Mouse (Mus musculus) kidney, adult 2 months (tissue): ENCODE results near the gene Flot1. TPM values are rescaled to one million over a fixed set of nuclear protein-coding genes. Genes with fewer than 3 reads are reported as not detected.

Experiments used
- DNase-seq: peaks from one replicate; pipeline ENCODE4 v3.0.0; 2021
- H3K27ac ChIP-seq: fragments of 200-500 bp; 2 replicates; pipeline ENCODE4 v1.5.1; 2012; ENCODE audit warnings: low read depth, low read length, control low read depth, inconsistent platforms; ENCODE audit not compliant: insufficient read depth
- H3K27me3 ChIP-seq: fragments of 200-500 bp; replicated peaks from 2 replicates; pipeline ENCODE4 v1.6.1; 2012; ENCODE audit warnings: mild to moderate bottlenecking, moderate library complexity, low read length, inconsistent platforms; ENCODE audit not compliant: control insufficient read depth, insufficient read depth
- H3K36me3 ChIP-seq: fragments of 200-500 bp; 2 replicates; pipeline ENCODE4 v1.6.1; 2012; ENCODE audit warnings: mild to moderate bottlenecking, moderate library complexity, low read length, inconsistent platforms; ENCODE audit not compliant: control insufficient read depth, insufficient read depth
- H3K4me1 ChIP-seq: fragments of 200-500 bp; 2 replicates; pipeline ENCODE4 v1.6.1; 2011; ENCODE audit warnings: low read length; ENCODE audit not compliant: control insufficient read depth, insufficient read depth
- H3K4me3 ChIP-seq: fragments of 200-500 bp; 2 replicates; pipeline ENCODE4 v1.5.1; 2011; ENCODE audit warnings: mild to moderate bottlenecking, low read depth, low read length, control low read depth; ENCODE audit not compliant: insufficient read depth
- CTCF ChIP-seq: fragments of 200-500 bp; conservative IDR thresholded peaks from 2 replicates; pipeline ENCODE4 v1.5.1; 2011; ENCODE audit warnings: low read depth, mild to moderate bottlenecking, control low read depth, low read length, moderate library complexity, mixed read lengths; ENCODE audit not compliant: insufficient read depth, insufficient read length
- POLR2A ChIP-seq: fragments of 200-500 bp; IDR thresholded peaks from one replicate; pipeline ENCODE4 v1.6.1; 2011; ENCODE audit warnings: low read depth, low read length, control low read depth
- WGBS: fragments of 180-500 bp; shearing (Covaris S2); methylation state at CpG from one replicate; pipeline ENCODE4 v1.1.7; 2018; 5-methylcytosine and 5-hydroxymethylcytosine counted together
- polyA plus RNA-seq: library from polyadenylated mRNA; depleted of rRNA; stranded (reverse); fragments of >200 nt; gene quantifications from 2 replicates; pipeline ENCODE4 v1.2.3, GENCODE M21; 2012

The Flot1 gene
- polyA plus RNA-seq, 1 experiment, result 45.3 TPM

GRCm38 (mm10) chr17:35810900-35811648 is 12.0 kb upstream of the Flot1 start:
- H3K36me3 ChIP-seq, result no peaks in the 10 kb centered on the region
- H3K4me1 ChIP-seq, result peaks cover 37% of the 10 kb centered on the region
- TF ChIP-seq CTCF (no peak), POLR2A (no peak)
- no peak overlapping the region for H3K4me3 ChIP-seq
- H3K27ac ChIP-seq, result peak overlapping the region; percentile 32; the same call in 1 of the 2 replicates
- DNase-seq, result peak; percentile 47
- no peaks in the 10 kb centered on the region for H3K27me3 ChIP-seq
- WGBS, result 63% methylated on average over 5 of the region's 5 CpGs

- WGBS, result 75% methylated on average over 5 of the region's 5 CpGs
- Histone ChIP-seq H3K4me1 (peaks cover 43% of the 10 kb centered on the region), H3K27ac (peak overlapping the region; percentile 83), H3K36me3 (no peaks in the 10 kb centered on the region), H3K27me3 (no peaks in the 10 kb centered on the region), H3K4me3 (no peak overlapping the region)
- TF ChIP-seq CTCF, result no peak
- TF ChIP-seq POLR2A, result no peak
- DNase-seq, result no peak
These were observed 10.7 kb upstream of the Flot1 start for GRCm38 (mm10) chr17:35812307-35812706.

GRCm38 (mm10) chr17:35812736-35813135 is 10.3 kb upstream of the Flot1 start:
- DNase-seq, result peak; percentile 60
- no peaks in the 10 kb centered on the region for H3K36me3 ChIP-seq
- peak overlapping the region; percentile 83 for H3K27ac ChIP-seq
- TF ChIP-seq POLR2A (no peak), CTCF (no peak)
- no peak overlapping the region for H3K4me3 ChIP-seq
- WGBS, result 30% methylated on average over 6 of the region's 6 CpGs
- peaks cover 47% of the 10 kb centered on the region for H3K4me1 ChIP-seq
- no peaks in the 10 kb centered on the region for H3K27me3 ChIP-seq

- Histone ChIP-seq H3K36me3 (no peaks in the 10 kb centered on the region), H3K4me1 (peaks cover 48% of the 10 kb centered on the region), H3K27me3 (no peaks in the 10 kb centered on the region), H3K27ac (peak overlapping the region; percentile 83), H3K4me3 (no peak overlapping the region)
- peak; percentile 99 for DNase-seq
- WGBS, result 7% methylated on average over 7 of the region's 7 CpGs
- TF ChIP-seq POLR2A (no peak), CTCF (no peak)
These were observed 9.8 kb upstream of the Flot1 start for GRCm38 (mm10) chr17:35813245-35813647.

DNA sequence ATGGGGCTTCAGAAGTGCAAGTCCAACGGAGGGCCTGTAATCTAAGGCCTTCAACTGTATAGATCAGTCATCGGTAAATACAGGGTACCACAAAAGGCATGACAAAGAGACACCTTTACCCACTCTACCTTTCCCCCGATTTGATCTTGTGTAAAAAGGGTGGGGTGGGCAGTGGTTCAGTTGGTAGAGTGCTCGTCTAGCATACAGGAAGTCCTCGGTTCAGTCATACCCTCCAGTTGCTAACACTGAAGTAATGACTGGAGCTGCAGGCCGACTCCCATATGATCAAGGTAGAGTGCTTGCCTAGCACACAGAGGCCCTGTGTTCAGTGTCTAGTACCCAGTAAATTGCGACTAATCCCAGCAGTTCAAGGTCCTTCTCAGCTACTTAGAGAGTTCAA is 9.4 kb upstream of the Flot1 start:
- Histone ChIP-seq H3K27ac (peak overlapping the region; percentile 83), H3K4me3 (no peak overlapping the region)
- no peak for TF ChIP-seq POLR2A
- no peak for TF ChIP-seq CTCF

GRCm38 (mm10) chr17:35814678-35815077 is 8.4 kb upstream of the Flot1 start:
- no peak for TF ChIP-seq CTCF
- WGBS, result 28% methylated on average over 6 of the region's 6 CpGs
- H3K4me3 ChIP-seq, result no peak overlapping the region
- H3K27me3 ChIP-seq, result no peaks in the 10 kb centered on the region
- peaks cover 48% of the 10 kb centered on the region for H3K4me1 ChIP-seq
- DNase-seq, result peak; percentile 88
- no peaks in the 10 kb centered on the region for H3K36me3 ChIP-seq
- H3K27ac ChIP-seq, result peak overlapping the region; percentile 59

More for the DNA sequence above, 9.4 kb upstream of the Flot1 start:
- Histone ChIP-seq H3K4me1 (peaks cover 48% of the 10 kb centered on the region), H3K36me3 (no peaks in the 10 kb centered on the region), H3K27me3 (no peaks in the 10 kb centered on the region)
- no peak for DNase-seq
- WGBS, result 56% methylated on average over 7 of the region's 7 CpGs

DNA sequence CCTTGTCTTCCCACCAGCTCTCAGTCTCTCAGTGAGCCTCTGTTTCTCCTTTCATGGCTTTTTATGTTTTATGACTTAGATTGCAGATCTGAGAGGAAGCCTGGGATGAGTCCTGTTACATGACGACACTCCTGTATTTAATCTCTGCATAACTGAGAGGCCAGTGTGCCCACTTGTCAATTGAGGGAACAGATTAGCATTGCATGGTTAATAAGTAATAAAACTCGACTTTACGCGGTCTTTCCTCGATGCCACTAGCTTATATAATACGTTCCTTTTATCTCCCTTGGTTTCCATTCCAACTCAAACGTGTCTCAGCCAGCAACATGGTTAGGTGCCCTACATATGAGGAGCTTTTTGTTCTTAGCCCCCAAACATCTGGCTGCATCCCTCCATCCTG is 7.2 kb upstream of the Flot1 start:
- TF ChIP-seq CTCF, result no peak
- no peak for TF ChIP-seq POLR2A
- H3K4me1 ChIP-seq, result peaks cover 50% of the 10 kb centered on the region

More for the DNA sequence above, 7.2 kb upstream of the Flot1 start:
- H3K27me3 ChIP-seq, result no peaks in the 10 kb centered on the region
- H3K27ac ChIP-seq, result peak overlapping the region; percentile 75; the same call in 1 of the 2 replicates
- DNase-seq, result peak; percentile 38
- H3K4me3 ChIP-seq, result no peak overlapping the region
- H3K36me3 ChIP-seq, result no peaks in the 10 kb centered on the region
- WGBS, result 35% methylated on average over 7 of the region's 7 CpGs
